Mouse (Mus musculus): Measurements from ENCODE around the gene Cadm4.

Gene Cadm4

DNA sequence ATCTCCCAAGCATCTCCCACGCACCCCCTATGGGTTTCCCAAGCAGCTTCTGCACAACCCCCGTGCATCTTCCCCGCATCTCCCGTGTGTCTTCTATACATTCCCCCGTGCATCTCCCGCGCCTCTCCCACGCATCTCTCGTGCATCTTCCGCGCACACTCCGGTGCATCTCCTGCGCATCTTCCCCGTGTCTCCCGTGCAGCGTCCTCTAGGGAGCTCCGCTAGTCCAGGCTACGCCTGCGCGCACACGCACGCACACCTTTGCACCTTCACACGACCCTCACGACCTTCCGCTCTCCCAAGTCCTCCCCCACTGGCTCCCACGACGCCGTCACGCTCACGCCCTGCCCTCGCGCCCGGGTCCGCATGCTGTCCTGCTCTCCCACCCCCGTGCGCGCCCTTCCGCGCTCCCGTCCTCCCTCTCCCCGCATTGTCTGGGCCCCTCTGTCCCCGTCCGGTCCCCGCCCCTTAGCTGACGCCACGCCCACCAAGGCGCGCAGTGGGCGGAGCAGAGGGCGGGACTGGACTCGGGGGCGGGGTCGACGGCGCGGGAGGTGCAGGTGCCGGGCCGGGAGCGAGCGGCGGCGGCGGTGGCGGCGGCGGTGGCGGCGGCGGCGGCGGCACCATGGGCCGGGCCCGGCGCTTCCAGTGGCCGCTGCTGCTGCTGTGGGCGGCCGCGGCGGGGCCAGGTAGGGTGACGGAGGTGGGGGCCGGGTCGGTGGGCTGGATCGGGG is at the start of gene Cadm4:
TSS of gene Cadm4 (plus strand) at position 550 of the 734 bp plus-strand sequence.
- POLR2A ChIA-PET, result interaction anchor here in 3 of 4 experiments (0.6 to 3.9 kb wide), 25 partner anchors 9 to 183 kb away, joined by 3 to 24 read pairs (median 4); partner anchors contain the start of genes Irgq (in 2 of the 3), Zfp428 (in 2 of the 3) and Smg9 (in 1 of the 3)
- CTCF ChIA-PET, result interaction anchor here (0.5 to 2.2 kb wide), 26 partner anchors 8 to 161 kb away, joined by 3 to 20 read pairs (median 5); partner anchors contain the start of gene Smg9 (in 1 of the 4)

- CTCF ChIA-PET, result interaction anchor here in 3 of 4 experiments (0.6 to 0.8 kb wide), 7 partner anchors 11 to 596 kb away, joined by 5 to 9 read pairs (median 7); no protein-coding TSS in a partner anchor
- POLR2A ChIA-PET, result interaction anchor here in 3 of 4 experiments (0.6 to 2.1 kb wide), 12 partner anchors 9 to 72 kb away, joined by 3 to 8 read pairs (median 3); partner anchors contain the start of genes Plaur (in 1 of the 3) and Zfp428 (in 1 of the 3)
Measured at GRCm38 (mm10) chr7:24435305-24435704, 46.5 kb upstream of the Cadm4 start.

GRCm38 (mm10) chr7:24437981-24438380 is 43.8 kb upstream of the Cadm4 start:
- ChIA-PET POLR2A (interaction anchor here in 3 of 4 experiments (0.6 to 1.1 kb wide), 6 partner anchors 15 to 161 kb away, joined by 3 to 6 read pairs (median 3); partner anchors contain the start of gene Smg9 (in 1 of the 3)), CTCF (interaction anchor here in 3 of 4 experiments (0.6 to 2.1 kb wide), 7 partner anchors 8 to 183 kb away, joined by 3 to 8 read pairs (median 3); partner anchors contain the start of gene Zfp108 (in 1 of the 3))

- ChIA-PET CTCF (interaction anchor here (0.6 to 9.2 kb wide), 7 partner anchors 9 to 80 kb away, joined by 3 to 117 read pairs (median 3); no protein-coding TSS in a partner anchor), POLR2A (interaction anchor here in 2 of 4 experiments (0.9 to 1.1 kb wide), 2 partner anchors 10 to 39 kb away, joined by 3 read pairs; partner anchors contain the start of gene Smg9 (in 1 of the 2))
Measured at GRCm38 (mm10) chr7:24439191-24439590, 42.6 kb upstream of the Cadm4 start.

- ChIA-PET CTCF (interaction anchor here in 2 of 4 experiments (0.6 to 9.2 kb wide), 2 partner anchors 33 to 79 kb away, joined by 3 to 117 read pairs; no protein-coding TSS in a partner anchor), POLR2A (interaction anchor here in 1 of 4 experiments (0.9 kb wide), 1 partner anchor 10 kb away, joined by 3 read pairs; no protein-coding TSS in a partner anchor)
Measured at GRCm38 (mm10) chr7:24439891-24440290, 41.9 kb upstream of the Cadm4 start.

DNA sequence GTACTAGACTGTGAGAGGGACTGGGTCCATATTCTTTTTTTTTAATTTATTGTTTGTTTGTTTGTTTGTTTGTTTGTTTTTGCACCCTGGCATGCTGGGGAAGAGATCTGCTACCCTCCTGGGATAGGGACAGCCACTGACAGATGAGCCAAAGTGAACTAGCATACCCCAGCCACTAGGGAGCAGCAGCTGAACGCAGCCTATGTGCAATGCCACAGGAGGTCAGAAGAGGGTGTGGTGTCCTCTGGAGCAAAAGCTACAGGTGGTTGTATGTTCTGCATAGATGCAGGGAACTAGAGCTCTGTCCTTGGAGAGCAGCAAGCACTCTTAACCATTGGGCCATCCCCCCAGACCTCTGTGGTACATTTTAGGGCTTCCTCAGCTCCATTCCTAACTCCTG is 40.0 kb upstream of the Cadm4 start:
- POLR2A ChIA-PET, result interaction anchor here (0.7 to 2.1 kb wide), 20 partner anchors 9 to 64 kb away, joined by 3 to 9 read pairs (median 4); partner anchors contain the start of genes Plaur (in 3 of the 4) and Smg9 (in 2 of the 4)
- CTCF ChIA-PET, result interaction anchor here (0.5 to 9.2 kb wide), 103 partner anchors 8 to 652 kb away, joined by 3 to 117 read pairs (median 4); partner anchors contain the start of genes Irgc1 (in 3 of the 4), Plaur (in 3 of the 4), Cadm4 (in 2 of the 4) and Smg9 (in 2 of the 4)

GRCm38 (mm10) chr7:24442313-24442712 is 39.5 kb upstream of the Cadm4 start:
- ChIA-PET POLR2A (interaction anchor here (0.7 to 2.1 kb wide), 20 partner anchors 8 to 64 kb away, joined by 3 to 9 read pairs (median 4); partner anchors contain the start of genes Plaur (in 3 of the 4) and Smg9 (in 2 of the 4)), CTCF (interaction anchor here (0.5 to 9.2 kb wide), 100 partner anchors 8 to 652 kb away, joined by 3 to 117 read pairs (median 4); partner anchors contain the start of genes Irgc1 (in 3 of the 4), Plaur (in 3 of the 4), Cadm4 (in 2 of the 4) and Smg9 (in 2 of the 4))

- POLR2A ChIA-PET, result interaction anchor here in 2 of 4 experiments (0.6 to 2.5 kb wide), 7 partner anchors 9 to 46 kb away, joined by 3 to 13 read pairs (median 3); partner anchors contain the start of gene Smg9 (in 1 of the 2)
- CTCF ChIA-PET, result interaction anchor here (0.5 to 9.2 kb wide), 10 partner anchors 12 to 592 kb away, joined by 3 to 117 read pairs (median 4); partner anchors contain the start of genes Cadm4 (in 1 of the 4) and Plaur (in 1 of the 4)
Measured at GRCm38 (mm10) chr7:24445266-24445926, 36.4 kb upstream of the Cadm4 start.

GRCm38 (mm10) chr7:24446697-24447340 is 35.0 kb upstream of the Cadm4 start:
- POLR2A ChIA-PET, result interaction anchor here in 2 of 4 experiments (1.0 to 2.8 kb wide), 7 partner anchors 11 to 59 kb away, joined by 3 to 13 read pairs (median 3); no protein-coding TSS in a partner anchor
- CTCF ChIA-PET, result interaction anchor here (0.6 to 9.2 kb wide), 11 partner anchors 11 to 659 kb away, joined by 3 to 117 read pairs (median 4); partner anchors contain the start of genes Cadm4 (in 1 of the 4), Plaur (in 1 of the 4) and Smg9 (in 1 of the 4)

DNA sequence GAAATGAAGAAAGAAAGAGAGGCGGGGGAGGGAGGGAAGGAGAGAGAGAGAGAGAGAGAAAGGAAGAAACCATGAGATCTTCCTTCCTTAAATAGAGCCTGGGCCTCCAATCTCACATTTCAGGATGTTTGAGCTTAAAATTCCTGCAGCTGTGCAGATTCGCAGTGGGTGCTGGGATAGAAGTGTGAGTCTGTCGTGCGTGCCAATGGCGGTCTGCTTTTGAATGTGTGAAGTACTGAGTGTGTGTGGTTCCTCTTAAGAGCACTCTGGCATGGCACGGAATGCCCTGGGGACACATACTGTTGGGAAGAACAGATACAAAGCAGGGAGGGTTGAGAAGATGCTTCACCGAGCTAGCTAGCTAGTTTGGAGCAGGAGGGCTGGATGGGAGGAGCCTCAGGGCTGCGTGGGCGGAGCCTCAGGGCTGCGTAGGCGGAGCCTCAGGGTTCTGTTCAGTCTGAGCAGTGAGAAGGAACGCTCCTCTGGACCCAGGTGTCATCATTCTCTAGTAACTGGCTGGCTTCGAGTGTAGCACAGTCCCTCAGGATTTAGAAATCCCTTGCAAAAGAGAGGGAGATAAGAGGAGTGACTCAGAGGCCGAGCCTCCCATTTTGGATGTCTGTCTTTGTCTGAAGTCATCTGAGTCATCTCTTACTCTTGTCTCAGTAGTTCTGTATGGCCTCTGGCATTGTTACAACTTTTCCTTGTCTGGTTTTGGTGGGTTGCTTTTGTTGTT is 32.9 kb upstream of the Cadm4 start:
- ChIA-PET CTCF (interaction anchor here in 2 of 4 experiments (0.6 to 9.2 kb wide), 5 partner anchors 8 to 658 kb away, joined by 3 to 117 read pairs (median 7); no protein-coding TSS in a partner anchor), POLR2A (interaction anchor here in 3 of 4 experiments (0.5 to 2.8 kb wide), 6 partner anchors 8 to 107 kb away, joined by 3 to 10 read pairs (median 4); partner anchors contain the start of gene Plaur (in 1 of the 3))

- CTCF ChIA-PET, result interaction anchor here (0.6 to 4.0 kb wide), 6 partner anchors 9 to 25 kb away, joined by 3 to 23 read pairs (median 5); no protein-coding TSS in a partner anchor
Measured at GRCm38 (mm10) chr7:24450585-24451017, 31.2 kb upstream of the Cadm4 start.

DNA sequence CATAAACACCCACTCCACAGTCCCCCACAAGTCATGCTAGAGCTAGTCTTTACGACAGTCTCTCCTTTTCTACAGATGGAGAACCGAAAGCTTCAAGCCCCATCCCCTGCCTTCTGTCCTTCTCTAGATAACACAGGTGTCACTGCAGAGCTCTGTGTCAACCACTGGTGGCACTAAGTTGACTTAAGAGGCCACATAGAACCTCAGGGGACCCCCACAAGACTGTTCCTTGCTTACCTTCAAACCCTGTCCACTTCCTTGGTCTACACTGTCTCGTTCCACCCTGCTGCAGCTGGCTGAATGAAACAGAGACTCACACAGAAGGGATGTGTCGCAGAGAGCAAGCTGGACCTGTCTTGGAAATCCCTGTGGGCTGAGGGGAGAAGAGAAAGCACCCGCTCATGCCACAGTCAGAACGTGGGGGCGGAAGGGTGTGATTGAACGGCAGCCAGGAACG is 29.9 kb upstream of the Cadm4 start, which contains the start of gene Irgc1:
TSS of gene Irgc1 (minus strand) at position 443 of the 457 bp plus-strand sequence.
- ChIA-PET POLR2A (interaction anchor here in 3 of 4 experiments (0.6 to 4.5 kb wide), 12 partner anchors 9 to 168 kb away, joined by 3 to 25 read pairs (median 4); partner anchors contain the start of genes Plaur (in 2 of the 3), Irgq (in 1 of the 3) and Zfp428 (in 1 of the 3)), CTCF (interaction anchor here (0.9 to 4.0 kb wide), 8 partner anchors 10 to 22 kb away, joined by 3 to 23 read pairs (median 8); no protein-coding TSS in a partner anchor)

More at GRCm38 (mm10) chr7:24450585-24451017, 31.2 kb upstream of the Cadm4 start:
- POLR2A ChIA-PET, result interaction anchor here in 3 of 4 experiments (0.7 to 4.5 kb wide), 10 partner anchors 9 to 75 kb away, joined by 3 to 25 read pairs (median 4); partner anchors contain the start of gene Plaur (in 2 of the 3)

DNA sequence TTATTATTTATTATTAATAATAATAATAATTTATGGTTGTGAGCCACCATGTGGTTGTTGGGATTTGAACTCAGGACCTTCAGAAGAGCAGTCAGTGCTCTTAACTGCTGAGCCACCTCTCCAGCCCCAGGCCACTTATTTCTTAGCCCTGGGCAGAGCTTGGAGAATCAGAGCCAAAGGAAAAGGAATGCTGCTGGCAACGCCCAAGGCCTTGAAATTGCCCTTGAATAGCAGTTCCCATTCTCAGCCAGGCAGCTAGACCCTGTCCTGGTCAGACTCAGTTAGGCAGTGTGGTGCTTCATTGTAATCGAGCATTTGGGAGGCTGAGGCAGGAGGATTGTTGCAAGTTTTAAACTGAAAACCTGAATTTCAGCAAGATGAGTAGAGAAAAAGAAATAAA is 27.6 kb upstream of the Cadm4 start:
- CTCF ChIA-PET, result interaction anchor here in 1 of 4 experiments (0.9 to 1.4 kb wide), 2 partner anchors 12 to 19 kb away, joined by 3 read pairs; no protein-coding TSS in a partner anchor
- POLR2A ChIA-PET, result interaction anchor here (0.5 to 4.5 kb wide), 11 partner anchors 8 to 148 kb away, joined by 3 to 25 read pairs (median 3); partner anchors contain the start of genes Plaur (in 2 of the 4) and Zfp428 (in 1 of the 4)

DNA sequence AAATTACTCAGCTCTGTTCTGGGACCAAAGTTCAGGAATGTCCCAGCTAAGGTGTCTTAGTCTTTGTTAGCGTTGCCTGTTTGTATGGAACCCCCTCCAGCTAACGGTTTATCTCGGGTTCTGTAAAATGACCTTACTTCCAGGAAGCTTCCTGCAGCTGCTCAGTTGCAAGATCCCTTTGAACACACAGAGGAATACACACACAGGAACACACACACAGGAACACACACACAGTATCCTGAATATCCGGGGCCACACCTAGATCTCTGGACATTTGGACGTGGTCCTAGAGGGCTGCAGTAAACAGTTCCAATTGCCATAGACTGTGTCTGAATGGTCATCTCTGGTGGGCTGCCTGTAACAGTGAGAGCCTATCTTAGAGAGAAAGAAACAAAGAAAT is 26.1 kb upstream of the Cadm4 start:
- CTCF ChIA-PET, result interaction anchor here in 2 of 4 experiments (0.7 to 0.9 kb wide), 2 partner anchors 14 to 357 kb away, joined by 4 read pairs; no protein-coding TSS in a partner anchor
- POLR2A ChIA-PET, result interaction anchor here in 2 of 4 experiments (0.6 to 2.4 kb wide), 3 partner anchors 33 to 386 kb away, joined by 3 to 7 read pairs (median 6); no protein-coding TSS in a partner anchor
